Mouse (Mus musculus) hindbrain, embryonic 15.5 days (tissue): ENCODE data around the gene Clstn1. TPM values are rescaled to one million over a fixed set of nuclear protein-coding genes. Genes with fewer than 3 reads are reported as not detected.
A peak's percentile ranks its signal among the peaks of the same experiment; 100 is the strongest.

Experiments used
- ATAC-seq: fragments of 200-750 bp; cut with Nextera tagmentation; 2 replicates; pipeline ENCODE4 v1.8.0; 2017; ENCODE audit warnings: low read depth, moderate number of reproducible peaks, moderate TSS enrichment; ENCODE audit not compliant: low FRiP score
- H3K27ac ChIP-seq: fragments of 300-500 bp; sonication (generic); replicated peaks from 2 replicates; pipeline ENCODE4 v1.5.1; 2015; ENCODE audit warnings: mild to moderate bottlenecking, inconsistent platforms
- H3K27me3 ChIP-seq: fragments of 300-500 bp; sonication (generic); 2 replicates; pipeline ENCODE4 v1.6.1; 2015; ENCODE audit warnings: control low read depth, inconsistent platforms
- H3K36me3 ChIP-seq: fragments of 300-500 bp; sonication (generic); 2 replicates; pipeline ENCODE4 v1.6.1; 2015; ENCODE audit warnings: control low read depth, inconsistent platforms
- H3K4me1 ChIP-seq: fragments of 300-500 bp; sonication (generic); replicated peaks from 2 replicates; pipeline ENCODE4 v1.6.1; 2015; ENCODE audit warnings: control low read depth, inconsistent platforms
- H3K4me2 ChIP-seq: fragments of 300-500 bp; sonication (generic); 2 replicates; pipeline ENCODE4 v1.6.1; 2015; ENCODE audit warnings: moderate library complexity, mild to moderate bottlenecking, inconsistent platforms
- H3K4me3 ChIP-seq: fragments of 300-500 bp; sonication (generic); 2 replicates; pipeline ENCODE4 v1.5.1; 2015; ENCODE audit warnings: mild to moderate bottlenecking, inconsistent platforms
- H3K9ac ChIP-seq: fragments of 300-500 bp; sonication (generic); 2 replicates; pipeline ENCODE4 v1.6.1; 2015; ENCODE audit warnings: inconsistent platforms
- H3K9me3 ChIP-seq: fragments of 300-500 bp; sonication (generic); 2 replicates; pipeline ENCODE4 v1.6.1; 2016; ENCODE audit warnings: control low read depth, inconsistent platforms
- WGBS: fragments of 180-500 bp; shearing (Covaris S2); methylation state at CpG from one replicate; pipeline ENCODE4 v1.1.7; 2015; 5-methylcytosine and 5-hydroxymethylcytosine counted together
- polyA plus RNA-seq: library from polyadenylated mRNA; unstranded; fragments of >200 nt; fragmentation: Nextera tagmentation; extraction: Ambion mirVana; gene quantifications from 2 replicates; pipeline ENCODE4 v1.2.1, GENCODE M21; 2015

The Clstn1 gene
- 178 and 198 TPM in 2 replicates for polyA plus RNA-seq

DNA sequence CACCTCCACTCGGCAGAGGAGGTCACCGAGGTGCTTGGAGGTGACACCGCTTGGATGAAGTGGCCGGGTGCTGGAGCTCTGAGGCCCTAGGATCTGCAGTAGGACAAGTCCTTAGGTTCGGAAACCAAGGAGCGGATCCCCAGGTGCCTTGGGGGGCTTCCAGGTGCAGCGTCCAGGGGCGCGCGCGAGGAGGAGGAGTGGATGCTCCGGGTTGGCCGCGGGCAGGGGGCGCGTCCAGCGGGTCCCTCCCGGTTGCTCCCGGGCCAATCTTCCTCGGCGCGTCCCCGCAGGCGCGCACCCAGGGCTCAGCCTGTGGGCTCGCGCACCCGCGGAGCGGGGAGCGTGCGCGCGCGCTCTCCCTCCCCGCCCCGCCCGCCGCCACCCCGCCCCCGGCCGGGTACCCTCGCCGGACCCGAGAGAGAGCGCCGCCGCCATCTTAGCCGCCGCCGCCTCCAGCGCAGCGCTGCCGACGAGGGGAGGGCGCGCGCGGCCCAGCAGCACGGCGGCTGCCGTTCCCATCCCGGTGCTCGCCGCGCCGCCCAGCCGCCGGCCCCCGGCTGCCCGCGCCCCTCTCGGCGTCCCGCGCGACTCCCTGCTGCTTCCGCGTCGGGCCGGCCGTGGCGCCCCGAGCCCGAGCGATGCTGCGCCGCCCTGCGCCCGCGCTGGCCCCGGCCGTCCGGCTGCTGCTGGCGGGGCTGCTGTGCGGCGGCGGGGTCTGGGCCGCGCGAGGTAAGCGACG, at the start of gene Clstn1:
TSS of gene Clstn1 (plus strand) at position 425 of the 739 bp plus-strand sequence.
- Histone ChIP-seq H3K4me1 (peaks cover 26% of the 10 kb centered on the region), H3K4me2 (peak within 1 kb of the TSS; percentile 88), H3K9me3 (no peaks in the 10 kb centered on the region), H3K9ac (peak within 1 kb of the TSS; percentile 92), H3K27ac (peak within 1 kb of the TSS; percentile 87), H3K27me3 (no peaks in the 10 kb centered on the region), H3K4me3 (peak within 1 kb of the TSS; percentile 96), H3K36me3 (no peaks in the 10 kb centered on the region)
- WGBS: 1% methylated on average over 46 of the region's 103 CpGs
- peak; percentile 81 for ATAC-seq

DNA sequence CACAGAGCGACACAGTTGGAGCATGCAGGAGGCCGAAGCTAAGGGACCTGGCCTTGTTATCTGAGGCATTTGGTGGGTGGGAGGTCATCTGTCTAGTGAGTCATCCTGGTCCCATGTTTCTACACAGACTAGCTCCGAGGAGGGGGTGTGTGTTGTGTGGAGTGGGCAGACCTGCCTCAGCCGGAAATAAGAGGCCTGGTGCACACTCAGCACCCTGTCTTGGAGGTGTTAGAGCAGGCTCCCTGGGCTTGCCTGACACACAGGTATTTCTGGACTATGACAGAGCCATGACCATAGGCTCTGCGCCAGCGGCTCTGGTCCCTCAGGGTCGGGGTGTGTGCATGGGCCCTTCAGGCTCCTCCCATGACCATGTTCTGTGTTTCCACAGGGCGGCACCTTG, 46.8 kb upstream of the Clstn1 start:
- Histone ChIP-seq H3K4me1 (no peaks in the 10 kb centered on the region), H3K9me3 (no peaks in the 10 kb centered on the region), H3K27me3 (no peaks in the 10 kb centered on the region), H3K27ac (no peak overlapping the region), H3K4me2 (no peak overlapping the region), H3K9ac (no peak overlapping the region), H3K4me3 (no peak overlapping the region), H3K36me3 (no peaks in the 10 kb centered on the region)
- no peak; the same call in 1 of the 2 replicates for ATAC-seq
- 85% methylated on average over 8 of the region's 8 CpGs for WGBS

DNA sequence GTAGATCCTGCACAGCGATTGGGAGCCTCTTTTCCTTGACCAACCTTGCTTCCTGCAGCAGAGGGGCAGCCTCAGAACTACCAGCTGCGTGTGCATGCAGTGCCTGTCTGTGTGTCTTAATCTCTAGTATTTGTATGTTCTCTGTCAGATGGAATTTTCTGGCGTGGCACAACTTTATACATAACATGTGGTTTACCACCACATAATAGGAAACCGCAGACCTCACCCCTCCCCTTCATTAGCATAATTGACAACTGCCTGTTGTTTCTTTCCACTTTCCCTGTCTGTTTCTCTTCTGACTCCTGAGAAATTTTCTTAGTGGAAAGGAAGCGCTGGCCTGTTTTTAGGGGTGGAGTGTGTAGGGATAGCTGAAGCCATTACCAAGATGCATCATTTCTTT, 44.3 kb upstream of the Clstn1 start:
- Histone ChIP-seq H3K27me3 (no peaks in the 10 kb centered on the region), H3K27ac (no peak overlapping the region), H3K36me3 (peaks cover 16% of the 10 kb centered on the region; the same call in 1 of the 2 replicates), H3K9ac (no peak overlapping the region), H3K4me2 (no peak overlapping the region), H3K4me1 (no peaks in the 10 kb centered on the region), H3K4me3 (no peak overlapping the region), H3K9me3 (no peaks in the 10 kb centered on the region)
- no peak for ATAC-seq
- 65% methylated on average over 5 of the region's 5 CpGs for WGBS

DNA sequence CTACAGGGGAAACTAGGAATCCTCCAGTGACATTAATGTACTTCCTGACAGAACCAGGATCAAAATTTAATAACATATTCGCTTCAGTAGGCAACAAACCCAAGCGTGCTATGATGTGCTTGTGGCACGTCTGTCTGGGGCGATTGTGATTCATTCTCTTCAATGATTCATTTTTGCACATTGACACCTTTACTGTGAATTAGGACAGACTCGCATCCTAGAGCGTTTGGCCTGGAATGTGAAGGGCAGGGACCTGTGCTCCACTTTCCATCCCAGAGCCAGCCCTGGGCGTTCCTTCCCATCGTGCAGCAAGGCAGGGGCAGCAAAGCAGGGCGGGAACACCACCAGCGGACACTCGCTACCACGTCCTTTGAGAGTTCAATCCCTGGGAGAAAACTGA, 43.8 kb upstream of the Clstn1 start:
- Histone ChIP-seq H3K9me3 (no peaks in the 10 kb centered on the region), H3K27ac (no peak overlapping the region), H3K27me3 (no peaks in the 10 kb centered on the region), H3K4me3 (no peak overlapping the region), H3K4me2 (no peak overlapping the region), H3K36me3 (peaks cover 21% of the 10 kb centered on the region; the same call in 1 of the 2 replicates), H3K4me1 (no peaks in the 10 kb centered on the region), H3K9ac (no peak overlapping the region)
- 72% methylated on average over 12 of the region's 12 CpGs for WGBS
- ATAC-seq: no peak

GRCm38 (mm10) chr4:149542927-149543553, 43.2 kb upstream of the Clstn1 start:
- Histone ChIP-seq H3K27ac (no peak overlapping the region), H3K9me3 (no peaks in the 10 kb centered on the region), H3K36me3 (peaks cover 26% of the 10 kb centered on the region; the same call in 1 of the 2 replicates), H3K4me2 (no peak overlapping the region), H3K9ac (no peak overlapping the region), H3K4me1 (no peaks in the 10 kb centered on the region), H3K4me3 (no peak overlapping the region), H3K27me3 (no peaks in the 10 kb centered on the region)
- WGBS: 40% methylated on average over 10 of the region's 10 CpGs
- peak; percentile 10; the same call in 1 of the 2 replicates for ATAC-seq

DNA sequence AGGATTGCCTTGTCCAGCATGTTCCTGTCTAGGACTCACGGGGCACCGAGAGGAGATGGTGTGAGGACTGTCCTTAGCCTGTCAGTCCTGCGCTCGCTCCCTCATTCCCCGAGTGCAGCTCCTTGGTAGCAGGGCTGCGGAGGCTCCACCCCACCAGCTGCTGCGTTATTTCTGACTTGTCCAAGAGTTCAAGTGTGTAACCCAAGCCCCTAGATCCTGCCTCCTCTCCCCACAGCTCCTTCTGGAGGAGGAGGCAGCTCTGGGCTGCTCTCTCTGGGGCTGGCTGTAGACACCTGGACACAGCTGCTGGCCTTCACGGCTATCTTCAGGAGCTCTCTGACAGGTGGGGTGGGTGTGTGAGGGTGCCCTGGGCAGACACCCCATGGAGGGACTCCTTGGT, 41.4 kb upstream of the Clstn1 start:
- ATAC-seq: no peak
- no peak overlapping the region for H3K9ac ChIP-seq
- WGBS: 82% methylated on average over 8 of the region's 8 CpGs
- H3K27ac ChIP-seq: no peak overlapping the region
- H3K27me3 ChIP-seq: no peaks in the 10 kb centered on the region
- H3K4me3 ChIP-seq: no peak overlapping the region
- no peaks in the 10 kb centered on the region for H3K4me1 ChIP-seq
- no peak overlapping the region for H3K4me2 ChIP-seq
- no peaks in the 10 kb centered on the region for H3K9me3 ChIP-seq
- peaks cover 26% of the 10 kb centered on the region; the same call in 1 of the 2 replicates for H3K36me3 ChIP-seq

- Histone ChIP-seq H3K27ac (no peak overlapping the region), H3K36me3 (peaks cover 26% of the 10 kb centered on the region; the same call in 1 of the 2 replicates), H3K27me3 (no peaks in the 10 kb centered on the region), H3K4me2 (no peak overlapping the region), H3K4me3 (no peak overlapping the region), H3K9me3 (no peaks in the 10 kb centered on the region), H3K4me1 (no peaks in the 10 kb centered on the region), H3K9ac (no peak overlapping the region)
- ATAC-seq: no peak
- WGBS: 89% methylated on average over 9 of the region's 9 CpGs
Measured at GRCm38 (mm10) chr4:149546797-149547444, 39.3 kb upstream of the Clstn1 start.

GRCm38 (mm10) chr4:149547523-149547922, 38.7 kb upstream of the Clstn1 start:
- H3K27me3 ChIP-seq: no peaks in the 10 kb centered on the region
- no peak overlapping the region for H3K9ac ChIP-seq
- no peak overlapping the region for H3K4me3 ChIP-seq
- WGBS: 88% methylated on average over 6 of the region's 6 CpGs
- ATAC-seq: no peak
- H3K9me3 ChIP-seq: no peaks in the 10 kb centered on the region
- no peaks in the 10 kb centered on the region for H3K4me1 ChIP-seq
- H3K4me2 ChIP-seq: no peak overlapping the region
- no peak overlapping the region for H3K27ac ChIP-seq
- peaks cover 26% of the 10 kb centered on the region; the same call in 1 of the 2 replicates for H3K36me3 ChIP-seq

GRCm38 (mm10) chr4:149549221-149549925, 36.9 kb upstream of the Clstn1 start:
- Histone ChIP-seq H3K9ac (no peak overlapping the region), H3K27ac (no peak overlapping the region), H3K9me3 (no peaks in the 10 kb centered on the region), H3K4me1 (no peaks in the 10 kb centered on the region), H3K4me3 (no peak overlapping the region), H3K36me3 (peaks cover 26% of the 10 kb centered on the region; the same call in 1 of the 2 replicates), H3K4me2 (no peak overlapping the region), H3K27me3 (no peaks in the 10 kb centered on the region)
- peak; percentile 88 for ATAC-seq
- WGBS: 65% methylated on average over 9 of the region's 9 CpGs

GRCm38 (mm10) chr4:149550866-149551265, 35.4 kb upstream of the Clstn1 start:
- peaks cover 20% of the 10 kb centered on the region; the same call in 1 of the 2 replicates for H3K36me3 ChIP-seq
- H3K27me3 ChIP-seq: no peaks in the 10 kb centered on the region
- no peak for ATAC-seq
- no peak overlapping the region for H3K4me2 ChIP-seq
- no peaks in the 10 kb centered on the region for H3K4me1 ChIP-seq
- 78% methylated on average over 5 of the region's 5 CpGs for WGBS
- no peak overlapping the region for H3K9ac ChIP-seq
- no peaks in the 10 kb centered on the region for H3K9me3 ChIP-seq
- H3K4me3 ChIP-seq: no peak overlapping the region
- H3K27ac ChIP-seq: no peak overlapping the region

- Histone ChIP-seq H3K9me3 (no peaks in the 10 kb centered on the region), H3K4me3 (no peak overlapping the region), H3K27ac (no peak overlapping the region), H3K9ac (no peak overlapping the region), H3K4me1 (no peaks in the 10 kb centered on the region), H3K27me3 (no peaks in the 10 kb centered on the region), H3K36me3 (peaks cover 12% of the 10 kb centered on the region; the same call in 1 of the 2 replicates), H3K4me2 (no peak overlapping the region)
- ATAC-seq: no peak
- 85% methylated on average over 5 of the region's 5 CpGs for WGBS
Measured at GRCm38 (mm10) chr4:149551696-149552095, 34.6 kb upstream of the Clstn1 start.
